Mouse (Mus musculus): Measurements from ENCODE around the gene Tmem52. TPM values are rescaled to one million over a fixed set of nuclear protein-coding genes. Genes with fewer than 3 reads are reported as not detected.

The Tmem52 gene
- polyA plus RNA-seq, 1 experiment, result 0.76 TPM

DNA sequence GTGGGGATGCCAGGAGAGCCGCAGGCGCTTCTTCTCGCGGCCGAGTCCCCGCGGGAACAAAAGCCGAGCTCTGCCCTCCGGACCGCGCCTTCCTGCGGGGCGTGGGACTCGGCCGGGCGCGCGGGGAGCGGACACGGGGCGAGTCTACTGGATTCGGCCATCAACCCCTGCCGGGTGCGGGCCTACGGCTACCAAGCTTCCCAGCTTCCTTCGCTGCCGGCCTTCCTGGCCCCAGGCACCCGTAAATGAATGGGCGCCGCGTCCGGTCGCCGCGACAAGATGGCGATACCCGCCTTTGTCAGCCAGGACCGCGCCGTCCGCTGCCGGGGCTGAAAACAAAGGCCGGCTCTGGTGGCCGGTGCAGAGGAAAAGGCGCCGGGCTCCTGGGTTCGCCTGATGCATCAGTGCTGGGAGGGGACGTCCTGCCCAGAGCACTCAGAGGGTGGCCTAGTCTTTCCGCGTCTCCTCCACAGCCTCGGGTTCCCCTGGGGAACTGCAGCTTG lies 23.3 kb downstream of the Tmem52 start:
- H3K4me1 ChIP-seq (ENCODE audit: control insufficient read depth, insufficient read depth, low read length), result no peaks in the 10 kb centered on the region
- H3K27ac ChIP-seq (ENCODE audit: insufficient read depth, low read length), result peak overlapping the region; percentile 52; the same call in 1 of the 2 replicates
- no peaks in the 10 kb centered on the region for H3K9me3 ChIP-seq (replicated peaks; ENCODE audit: control insufficient read depth, insufficient read depth, low read length, poor library complexity, severe bottlenecking)
- peak overlapping the region; percentile 100 for H3K9ac ChIP-seq (ENCODE audit: low read depth, poor library complexity, severe bottlenecking)
- peak overlapping the region; percentile 99 for H3K4me3 ChIP-seq (ENCODE audit: low read depth, low read length)
- no peak for TF ChIP-seq CTCF (IDR thresholded peaks at IDR 0.05; ENCODE audit: low read depth, low read length)
- TF ChIP-seq POLR2A (IDR thresholded peaks at IDR 0.05; ENCODE audit: insufficient read depth, low read length), result no peak
- no peak for TF ChIP-seq EP300 (IDR thresholded peaks at IDR 0.05; ENCODE audit: insufficient read depth, low read depth, low read length)
- no peaks in the 10 kb centered on the region for H3K27me3 ChIP-seq (ENCODE audit: control insufficient read depth, insufficient read depth, low read length, poor library complexity, severe bottlenecking)
- no peaks in the 10 kb centered on the region; the same call in 1 of the 2 replicates for H3K36me3 ChIP-seq (ENCODE audit: control insufficient read depth, insufficient read depth, low read length, poor library complexity, severe bottlenecking)

DNA sequence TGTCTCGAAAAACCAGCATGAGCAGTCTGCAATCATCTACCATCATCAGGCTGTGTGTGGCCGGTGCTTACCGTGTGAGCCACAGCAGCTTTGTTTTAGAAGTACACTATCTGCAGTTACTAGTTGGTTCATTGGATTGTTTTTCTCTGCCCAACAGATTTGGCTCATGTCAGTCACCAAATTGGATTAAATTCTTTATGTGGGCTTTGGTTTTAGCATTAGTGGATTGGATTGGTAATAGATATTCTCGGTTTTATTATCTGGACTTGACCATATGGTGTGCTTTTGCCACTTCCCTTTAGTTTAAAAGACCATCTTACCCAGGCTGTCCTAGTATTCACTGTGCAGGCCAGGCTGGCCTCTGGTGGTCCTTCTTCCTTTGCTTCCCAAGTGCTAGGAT lies 26.0 kb downstream of the Tmem52 start:
- Histone ChIP-seq H3K4me3 (ENCODE audit: low read depth, low read length) (no peak overlapping the region), H3K36me3 (ENCODE audit: control insufficient read depth, insufficient read depth, low read length, poor library complexity, severe bottlenecking) (no peaks in the 10 kb centered on the region; the same call in 1 of the 2 replicates), H3K27ac (ENCODE audit: insufficient read depth, low read length) (no peak overlapping the region), H3K9me3 (replicated peaks; ENCODE audit: control insufficient read depth, insufficient read depth, low read length, poor library complexity, severe bottlenecking) (no peaks in the 10 kb centered on the region), H3K27me3 (ENCODE audit: control insufficient read depth, insufficient read depth, low read length, poor library complexity, severe bottlenecking) (no peaks in the 10 kb centered on the region), H3K9ac (ENCODE audit: low read depth, poor library complexity, severe bottlenecking) (no peak overlapping the region), H3K4me1 (ENCODE audit: control insufficient read depth, insufficient read depth, low read length) (no peaks in the 10 kb centered on the region)
- TF ChIP-seq POLR2A (IDR thresholded peaks at IDR 0.05; ENCODE audit: insufficient read depth, low read length), result no peak
- no peak for TF ChIP-seq EP300 (IDR thresholded peaks at IDR 0.05; ENCODE audit: insufficient read depth, low read depth, low read length)
- TF ChIP-seq CTCF (IDR thresholded peaks at IDR 0.05; ENCODE audit: low read depth, low read length), result no peak

DNA sequence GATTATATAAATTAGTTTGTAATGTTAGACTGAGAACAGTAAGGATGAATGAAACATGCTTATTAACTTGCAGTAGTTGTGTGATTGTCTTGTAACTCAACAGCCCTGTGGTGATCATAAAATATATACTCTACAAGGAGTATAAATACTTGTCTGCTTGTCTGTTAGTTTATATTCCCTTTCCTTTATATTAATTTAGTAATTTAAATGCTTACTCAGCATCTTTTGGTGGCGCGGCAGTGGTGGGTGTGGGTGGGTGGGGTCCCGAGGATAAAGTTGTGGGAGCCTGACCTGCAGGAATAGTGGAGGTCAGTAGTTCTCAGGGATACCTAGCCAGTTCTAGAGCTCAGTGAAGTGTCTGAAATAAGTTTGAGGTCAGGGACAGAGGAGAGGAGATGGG lies 29.0 kb downstream of the Tmem52 start:
- Histone ChIP-seq H3K36me3 (ENCODE audit: control insufficient read depth, insufficient read depth, low read length, poor library complexity, severe bottlenecking) (no peaks in the 10 kb centered on the region; the same call in 1 of the 2 replicates), H3K4me3 (ENCODE audit: low read depth, low read length) (no peak overlapping the region), H3K4me1 (ENCODE audit: control insufficient read depth, insufficient read depth, low read length) (no peaks in the 10 kb centered on the region), H3K9me3 (replicated peaks; ENCODE audit: control insufficient read depth, insufficient read depth, low read length, poor library complexity, severe bottlenecking) (no peaks in the 10 kb centered on the region), H3K27me3 (ENCODE audit: control insufficient read depth, insufficient read depth, low read length, poor library complexity, severe bottlenecking) (no peaks in the 10 kb centered on the region), H3K9ac (ENCODE audit: low read depth, poor library complexity, severe bottlenecking) (no peak overlapping the region), H3K27ac (ENCODE audit: insufficient read depth, low read length) (no peak overlapping the region)
- TF ChIP-seq CTCF (IDR thresholded peaks at IDR 0.05; ENCODE audit: low read depth, low read length) (no peak), POLR2A (IDR thresholded peaks at IDR 0.05; ENCODE audit: insufficient read depth, low read length) (no peak), EP300 (IDR thresholded peaks at IDR 0.05; ENCODE audit: insufficient read depth, low read depth, low read length) (no peak)

DNA sequence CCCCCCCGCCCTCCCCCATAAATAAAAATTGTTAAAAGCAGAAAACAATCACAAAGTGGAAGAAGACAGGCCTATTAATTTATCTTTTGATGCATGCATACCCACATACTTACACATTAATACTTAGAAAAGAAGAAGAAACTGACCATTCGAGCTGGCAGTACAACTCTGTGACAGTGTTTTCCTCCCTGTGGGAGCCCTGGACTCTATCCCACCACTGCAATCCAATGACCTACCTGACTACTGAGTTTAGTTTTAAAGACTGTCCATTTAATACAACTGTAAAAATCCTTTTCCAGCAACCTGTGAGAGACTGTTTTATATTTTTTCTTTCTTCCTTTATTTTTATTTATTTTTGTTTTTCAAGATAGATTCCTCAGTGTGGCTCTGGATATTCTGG lies 32.2 kb downstream of the Tmem52 start:
- Histone ChIP-seq H3K27me3 (ENCODE audit: control insufficient read depth, insufficient read depth, low read length, poor library complexity, severe bottlenecking) (no peaks in the 10 kb centered on the region), H3K27ac (ENCODE audit: insufficient read depth, low read length) (no peak overlapping the region), H3K9me3 (replicated peaks; ENCODE audit: control insufficient read depth, insufficient read depth, low read length, poor library complexity, severe bottlenecking) (no peaks in the 10 kb centered on the region), H3K9ac (ENCODE audit: low read depth, poor library complexity, severe bottlenecking) (no peak overlapping the region), H3K4me1 (ENCODE audit: control insufficient read depth, insufficient read depth, low read length) (peaks cover 2% of the 10 kb centered on the region), H3K36me3 (ENCODE audit: control insufficient read depth, insufficient read depth, low read length, poor library complexity, severe bottlenecking) (no peaks in the 10 kb centered on the region), H3K4me3 (ENCODE audit: low read depth, low read length) (no peak overlapping the region)
- TF ChIP-seq CTCF (IDR thresholded peaks at IDR 0.05; ENCODE audit: low read depth, low read length), result no peak
- no peak for TF ChIP-seq EP300 (IDR thresholded peaks at IDR 0.05; ENCODE audit: insufficient read depth, low read depth, low read length)
- TF ChIP-seq POLR2A (IDR thresholded peaks at IDR 0.05; ENCODE audit: insufficient read depth, low read length), result no peak

DNA sequence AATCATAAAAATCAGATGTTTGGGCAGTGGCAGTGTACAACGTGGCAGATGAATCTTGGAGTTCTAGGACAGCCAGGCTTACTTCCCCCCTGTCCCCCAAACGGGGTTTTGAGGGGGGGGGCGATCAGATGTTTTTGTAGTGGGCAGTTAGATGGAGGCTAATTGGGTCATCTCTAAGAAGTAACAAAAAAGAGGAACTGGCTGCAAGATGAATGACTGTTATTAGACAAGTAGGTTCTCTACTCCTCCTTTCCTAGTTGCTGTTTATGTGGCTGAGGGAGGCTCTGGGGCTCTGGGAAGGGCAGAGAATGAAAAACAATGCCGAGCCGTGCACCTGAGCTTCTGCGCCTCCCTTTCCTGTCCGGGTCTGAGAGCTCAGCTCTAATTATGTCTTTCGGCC lies 36.2 kb downstream of the Tmem52 start:
- TF ChIP-seq CTCF (IDR thresholded peaks at IDR 0.05; ENCODE audit: low read depth, low read length) (no peak), POLR2A (IDR thresholded peaks at IDR 0.05; ENCODE audit: insufficient read depth, low read length) (no peak), EP300 (IDR thresholded peaks at IDR 0.05; ENCODE audit: insufficient read depth, low read depth, low read length) (no peak)
- Histone ChIP-seq H3K9me3 (replicated peaks; ENCODE audit: control insufficient read depth, insufficient read depth, low read length, poor library complexity, severe bottlenecking) (no peaks in the 10 kb centered on the region), H3K36me3 (ENCODE audit: control insufficient read depth, insufficient read depth, low read length, poor library complexity, severe bottlenecking) (no peaks in the 10 kb centered on the region), H3K27ac (ENCODE audit: insufficient read depth, low read length) (no peak overlapping the region), H3K4me3 (ENCODE audit: low read depth, low read length) (no peak overlapping the region), H3K4me1 (ENCODE audit: control insufficient read depth, insufficient read depth, low read length) (peaks cover 2% of the 10 kb centered on the region), H3K9ac (ENCODE audit: low read depth, poor library complexity, severe bottlenecking) (no peak overlapping the region; the same call in 1 of the 2 replicates), H3K27me3 (ENCODE audit: control insufficient read depth, insufficient read depth, low read length, poor library complexity, severe bottlenecking) (no peaks in the 10 kb centered on the region)

DNA sequence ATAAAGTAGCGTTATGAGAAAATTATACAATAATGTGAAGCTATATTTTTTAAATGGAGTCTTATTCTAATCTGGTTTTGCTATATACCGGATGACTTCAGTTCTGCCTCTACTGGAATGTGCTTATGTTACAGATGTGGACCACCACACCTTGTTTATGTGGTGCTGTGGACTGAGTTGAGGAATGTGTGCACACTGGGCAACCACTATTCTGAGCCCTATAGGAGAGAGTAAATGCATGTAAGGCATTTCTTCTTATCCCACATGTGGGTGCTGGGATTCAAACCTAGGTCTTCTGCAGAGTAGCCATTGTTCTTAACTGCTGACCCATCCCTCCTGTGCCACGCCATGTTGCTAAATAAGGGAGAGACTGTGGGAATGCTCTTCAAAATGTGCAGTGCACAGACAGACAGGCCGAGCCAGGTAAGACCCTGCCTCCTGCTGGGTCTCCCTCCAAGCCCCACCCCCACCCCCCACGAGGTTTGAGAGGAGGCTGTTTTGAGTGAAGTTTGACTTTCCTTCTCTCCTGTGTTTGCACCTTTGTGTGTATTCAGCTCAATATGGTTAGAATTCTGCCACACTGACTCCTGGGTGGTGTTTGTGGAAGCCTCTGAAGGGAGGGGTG lies 36.9 kb downstream of the Tmem52 start:
- Histone ChIP-seq H3K27me3 (ENCODE audit: control insufficient read depth, insufficient read depth, low read length, poor library complexity, severe bottlenecking) (no peaks in the 10 kb centered on the region), H3K36me3 (ENCODE audit: control insufficient read depth, insufficient read depth, low read length, poor library complexity, severe bottlenecking) (no peaks in the 10 kb centered on the region), H3K4me3 (ENCODE audit: low read depth, low read length) (no peak overlapping the region), H3K9me3 (replicated peaks; ENCODE audit: control insufficient read depth, insufficient read depth, low read length, poor library complexity, severe bottlenecking) (no peaks in the 10 kb centered on the region), H3K9ac (ENCODE audit: low read depth, poor library complexity, severe bottlenecking) (no peak overlapping the region), H3K27ac (ENCODE audit: insufficient read depth, low read length) (no peak overlapping the region), H3K4me1 (ENCODE audit: control insufficient read depth, insufficient read depth, low read length) (peaks cover 2% of the 10 kb centered on the region)
- TF ChIP-seq CTCF (IDR thresholded peaks at IDR 0.05; ENCODE audit: low read depth, low read length) (no peak), POLR2A (IDR thresholded peaks at IDR 0.05; ENCODE audit: insufficient read depth, low read length) (no peak), EP300 (IDR thresholded peaks at IDR 0.05; ENCODE audit: insufficient read depth, low read depth, low read length) (no peak)
